Mouse (Mus musculus): ENCODE data around the gene Cops2.

The Cops2 gene

GRCm38 (mm10) chr2:125858521-125859280, at the start of gene Cops2, which contains the start of gene Galk2:
TSS of gene Cops2 (minus strand) at chr2:125859139.
TSS of gene Galk2 (plus strand) at chr2:125859109.
- in situ Hi-C loops (cut with MboI; ENCODE audit: low pct_unique_long_range_greater_than_20kb in 1 of 2, low sequenced_read_pairs in 2 of 2, unreplicated experiment in 1 of 2) = no loop called here

DNA sequence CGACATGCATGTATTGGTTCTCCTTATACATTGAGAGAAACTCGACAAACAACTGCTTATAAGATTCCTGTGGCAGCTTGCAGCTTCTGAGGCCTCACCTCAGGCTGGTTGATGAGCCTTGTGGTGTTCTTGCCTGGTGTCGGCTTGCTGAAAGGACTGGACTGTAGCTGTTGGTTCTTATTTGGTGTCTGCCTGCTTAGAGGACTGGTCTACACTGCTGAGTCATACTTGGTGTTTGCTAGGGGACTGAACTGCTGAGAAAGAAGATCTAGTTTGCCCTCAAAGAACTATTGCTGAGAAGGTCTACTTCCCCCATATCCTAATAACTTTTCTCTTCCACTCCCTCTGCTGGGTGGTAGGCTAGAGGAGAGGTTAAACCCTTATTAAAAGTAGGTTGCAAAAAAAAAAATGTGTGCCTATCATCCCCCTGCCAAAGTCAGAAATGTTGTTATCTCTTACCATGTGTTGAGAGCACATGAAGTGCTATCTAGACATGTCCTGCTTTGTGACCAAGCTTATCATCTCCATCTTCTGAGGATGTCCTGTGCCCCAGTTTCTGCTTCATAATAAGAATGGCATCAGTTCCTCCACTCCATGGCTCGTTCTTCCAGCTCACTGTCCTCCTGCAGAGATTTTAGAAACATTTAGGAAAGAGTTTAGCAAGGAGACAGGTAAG, 48.8 kb upstream of the Cops2 start:
- in situ Hi-C loops (cut with MboI; ENCODE audit: low pct_unique_long_range_greater_than_20kb in 1 of 2, low sequenced_read_pairs in 2 of 2, unreplicated experiment in 1 of 2) = no loop called here

DNA sequence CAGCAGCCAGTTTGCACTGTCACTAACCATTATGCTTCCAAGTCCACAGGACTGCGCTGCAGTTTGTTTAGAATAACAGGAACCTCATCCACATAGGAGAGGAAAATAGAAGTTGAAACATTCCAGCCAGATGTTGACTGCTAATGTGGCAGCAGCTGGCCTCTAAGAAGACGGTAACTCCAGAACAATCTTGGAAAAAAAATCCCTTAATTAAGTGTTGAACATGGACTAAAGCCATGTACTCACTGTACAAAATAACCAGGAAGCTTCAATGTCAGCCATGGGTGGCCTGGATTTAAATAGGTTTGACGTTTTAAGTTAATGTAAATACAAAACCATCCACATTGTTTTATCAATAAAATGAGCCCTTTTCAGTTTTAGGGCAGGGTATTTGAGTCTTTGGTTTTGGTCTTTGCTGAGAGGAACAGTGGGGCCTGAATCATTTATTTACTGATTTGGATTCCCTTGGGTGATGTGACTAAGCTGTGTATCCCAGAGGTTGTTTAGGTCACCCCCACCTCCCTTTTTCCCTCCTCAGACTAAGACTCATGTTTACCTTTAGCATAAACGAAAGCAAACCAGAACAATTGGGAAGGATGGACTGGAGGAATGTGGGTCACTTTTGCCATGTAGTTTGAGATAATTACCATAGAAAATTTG, 47.6 kb upstream of the Cops2 start:
- in situ Hi-C loops (cut with MboI; ENCODE audit: low pct_unique_long_range_greater_than_20kb in 1 of 2, low sequenced_read_pairs in 2 of 2, unreplicated experiment in 1 of 2) = no loop called here

- in situ Hi-C loops (cut with MboI; ENCODE audit: low pct_unique_long_range_greater_than_20kb in 1 of 2, low sequenced_read_pairs in 2 of 2, unreplicated experiment in 1 of 2) = no loop called here
Observed at GRCm38 (mm10) chr2:125901426-125901825, 42.5 kb upstream of the Cops2 start.

- in situ Hi-C loops (cut with MboI; ENCODE audit: low pct_unique_long_range_greater_than_20kb in 1 of 2, low sequenced_read_pairs in 2 of 2, unreplicated experiment in 1 of 2) = no loop called here
Observed at GRCm38 (mm10) chr2:125900797-125901410, 42.0 kb upstream of the Cops2 start.

DNA sequence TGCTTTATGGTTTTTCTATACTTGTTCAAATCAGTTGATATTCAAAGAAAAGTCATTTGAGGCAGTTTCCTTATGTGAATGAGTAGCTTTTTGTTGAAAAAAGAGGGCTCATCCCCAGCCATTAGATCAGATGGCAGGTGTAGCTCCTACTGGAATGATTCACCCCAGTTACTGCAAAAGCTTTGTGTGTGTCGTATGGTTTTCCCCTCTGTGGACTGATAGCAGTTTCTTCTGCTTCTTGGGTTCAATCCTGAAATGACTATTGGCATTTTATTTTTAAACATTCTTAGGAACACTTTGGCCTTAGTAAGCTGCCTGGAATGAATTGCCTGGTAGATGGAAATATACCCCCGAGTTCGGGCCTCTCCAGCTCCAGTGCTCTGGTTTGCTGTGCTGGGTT, 37.4 kb upstream of the Cops2 start:
- in situ Hi-C loops (cut with MboI; ENCODE audit: low pct_unique_long_range_greater_than_20kb in 1 of 2, low sequenced_read_pairs in 2 of 2, unreplicated experiment in 1 of 2) = no loop called here

- in situ Hi-C loops (cut with MboI; ENCODE audit: low pct_unique_long_range_greater_than_20kb in 1 of 2, low sequenced_read_pairs in 2 of 2, unreplicated experiment in 1 of 2) = no loop called here
Observed at GRCm38 (mm10) chr2:125895099-125895498, 36.2 kb upstream of the Cops2 start.

DNA sequence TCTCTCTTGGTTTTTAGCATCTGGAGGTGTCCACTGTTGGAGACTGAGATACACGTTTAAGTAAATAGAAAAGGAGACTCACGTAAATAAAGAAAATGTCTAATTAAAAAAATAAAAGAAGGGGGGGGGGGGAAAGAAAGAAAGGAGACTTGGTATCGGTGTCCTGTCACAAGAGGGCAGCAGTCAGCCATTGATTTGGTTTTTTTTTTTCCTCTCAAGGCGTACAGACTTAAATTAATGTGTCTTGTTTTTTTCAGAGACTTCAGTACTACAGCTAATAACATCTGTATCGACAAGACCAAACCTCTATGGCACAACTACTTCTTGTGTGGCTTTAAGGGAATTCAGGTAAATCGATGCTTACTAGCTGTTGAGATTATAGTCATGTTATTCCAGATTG, 34.2 kb upstream of the Cops2 start:
- in situ Hi-C loops (cut with MboI; ENCODE audit: low pct_unique_long_range_greater_than_20kb in 1 of 2, low sequenced_read_pairs in 2 of 2, unreplicated experiment in 1 of 2) = no loop called here

DNA sequence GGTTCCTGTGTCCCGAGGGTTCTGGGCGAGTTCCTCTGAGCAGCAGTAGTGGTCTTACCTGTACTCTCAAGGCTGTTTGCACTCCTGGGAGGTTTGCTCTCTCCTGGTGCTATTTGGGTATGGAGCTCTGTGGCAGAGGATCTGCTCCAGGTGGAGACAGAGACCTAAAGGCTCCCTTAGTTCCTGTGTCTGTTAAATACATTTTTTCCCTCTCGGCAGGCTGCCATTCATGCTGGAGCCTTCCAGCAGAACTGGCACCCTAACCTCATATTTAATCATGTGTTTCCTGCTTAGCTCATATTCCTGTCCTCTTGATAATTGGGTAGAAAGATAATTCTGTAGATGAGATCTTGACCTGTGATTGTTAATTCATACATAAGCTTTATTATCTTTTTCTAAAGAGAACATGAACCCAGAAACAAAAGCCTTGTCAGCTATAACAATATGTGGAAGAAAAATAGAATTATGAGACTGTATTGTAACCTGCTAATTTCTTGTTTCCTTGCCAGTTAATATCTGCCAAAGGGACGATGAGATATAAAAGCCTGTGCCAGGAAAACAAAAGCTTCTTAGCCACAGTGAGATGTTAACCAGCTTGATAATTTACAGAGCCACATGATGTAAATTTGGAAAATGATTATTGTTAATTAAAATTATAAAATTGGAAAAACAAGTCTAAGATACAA, 27.1 kb upstream of the Cops2 start:
- in situ Hi-C loops (cut with MboI; ENCODE audit: low pct_unique_long_range_greater_than_20kb in 1 of 2, low sequenced_read_pairs in 2 of 2, unreplicated experiment in 1 of 2) = no loop called here

DNA sequence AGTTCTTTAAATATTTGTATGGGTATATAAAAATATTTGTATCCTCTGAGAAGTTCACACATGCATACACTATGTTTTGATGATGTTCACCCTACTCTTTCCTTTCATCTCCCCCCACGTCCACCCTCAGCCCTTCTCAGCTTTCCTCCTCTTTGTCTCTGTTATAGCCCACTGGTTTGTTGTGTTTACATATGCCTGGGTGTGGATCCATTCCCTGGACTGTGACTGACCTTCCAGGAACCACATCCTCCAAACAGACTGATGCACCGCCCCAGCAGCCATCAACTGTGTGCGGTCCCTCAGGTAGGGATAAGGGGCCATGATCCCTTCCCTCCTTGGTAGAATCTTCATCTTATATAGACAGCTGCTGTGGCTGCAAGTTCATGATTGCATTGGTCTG, 11.2 kb upstream of the Cops2 start:
- in situ Hi-C loops (cut with MboI; ENCODE audit: low pct_unique_long_range_greater_than_20kb in 1 of 2, low sequenced_read_pairs in 2 of 2, unreplicated experiment in 1 of 2) = no loop called here

DNA sequence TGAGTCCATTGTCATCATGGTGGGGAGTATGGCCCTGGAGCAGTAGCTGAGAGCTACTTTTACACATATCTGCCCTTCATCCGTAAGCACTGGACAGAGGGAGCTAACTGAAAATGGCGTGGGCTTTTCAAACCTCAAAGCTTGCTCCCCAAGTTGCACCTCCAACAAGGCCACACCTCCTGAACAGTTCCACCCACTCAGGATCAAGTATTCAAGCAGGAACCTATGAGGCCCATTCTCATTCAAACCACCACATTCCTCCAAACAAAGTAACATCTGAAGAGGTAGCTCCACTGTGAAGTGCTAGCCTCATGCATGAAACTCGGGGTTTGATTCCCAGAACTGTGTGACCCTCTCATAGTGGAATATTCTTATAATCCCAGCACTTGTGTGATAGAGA, 9.4 kb upstream of the Cops2 start:
- in situ Hi-C loops (cut with MboI; ENCODE audit: low pct_unique_long_range_greater_than_20kb in 1 of 2, low sequenced_read_pairs in 2 of 2, unreplicated experiment in 1 of 2) = no loop called here

DNA sequence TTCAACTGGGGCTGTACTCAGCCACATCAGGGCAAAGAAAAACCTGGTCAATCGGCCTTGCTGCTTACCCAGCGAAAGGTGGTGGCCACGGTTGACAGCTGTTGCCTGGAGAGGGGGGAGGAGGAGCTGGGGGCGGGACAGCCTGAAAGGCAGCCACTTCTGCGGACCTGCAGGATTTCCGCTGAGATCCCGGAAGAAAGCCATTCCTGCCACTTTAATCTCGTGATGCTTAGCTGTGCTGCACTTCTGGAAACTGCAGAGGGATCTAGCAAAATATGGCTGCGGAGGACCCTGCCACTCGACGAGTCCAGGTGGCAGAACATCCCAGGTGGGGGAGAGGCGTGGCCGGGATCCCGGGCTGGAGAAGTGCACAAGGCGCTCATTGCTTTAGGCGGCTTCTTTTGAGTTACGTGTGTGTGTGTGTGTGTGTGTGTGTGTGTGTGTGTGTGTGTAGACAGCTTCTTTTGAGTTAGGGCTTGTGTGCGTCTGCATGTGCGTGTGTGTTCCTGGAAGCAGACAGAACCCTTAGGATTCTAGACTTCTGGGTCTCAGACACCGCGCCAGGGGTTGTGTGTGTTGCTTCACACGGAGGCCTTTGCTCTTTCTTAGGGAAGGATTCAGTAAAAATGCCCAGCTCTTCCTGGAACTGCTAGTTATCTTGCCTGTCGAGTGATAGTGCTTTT, 7.3 kb upstream of the Cops2 start:
- in situ Hi-C loops (cut with MboI; ENCODE audit: low pct_unique_long_range_greater_than_20kb in 1 of 2, low sequenced_read_pairs in 2 of 2, unreplicated experiment in 1 of 2) = no loop called here

GRCm38 (mm10) chr2:125865585-125865984, 6.6 kb upstream of the Cops2 start:
- in situ Hi-C loops (cut with MboI; ENCODE audit: low pct_unique_long_range_greater_than_20kb in 1 of 2, low sequenced_read_pairs in 2 of 2, unreplicated experiment in 1 of 2) = no loop called here

- in situ Hi-C loops (cut with MboI; ENCODE audit: low pct_unique_long_range_greater_than_20kb in 1 of 2, low sequenced_read_pairs in 2 of 2, unreplicated experiment in 1 of 2) = no loop called here
Observed at GRCm38 (mm10) chr2:125864551-125864950, 5.6 kb upstream of the Cops2 start.

GRCm38 (mm10) chr2:125863799-125864198, 4.9 kb upstream of the Cops2 start:
- in situ Hi-C loops (cut with MboI; ENCODE audit: low pct_unique_long_range_greater_than_20kb in 1 of 2, low sequenced_read_pairs in 2 of 2, unreplicated experiment in 1 of 2) = no loop called here

- in situ Hi-C loops (cut with MboI; ENCODE audit: low pct_unique_long_range_greater_than_20kb in 1 of 2, low sequenced_read_pairs in 2 of 2, unreplicated experiment in 1 of 2) = no loop called here
Observed at GRCm38 (mm10) chr2:125857707-125858106, 1.2 kb downstream of the Cops2 start.

DNA sequence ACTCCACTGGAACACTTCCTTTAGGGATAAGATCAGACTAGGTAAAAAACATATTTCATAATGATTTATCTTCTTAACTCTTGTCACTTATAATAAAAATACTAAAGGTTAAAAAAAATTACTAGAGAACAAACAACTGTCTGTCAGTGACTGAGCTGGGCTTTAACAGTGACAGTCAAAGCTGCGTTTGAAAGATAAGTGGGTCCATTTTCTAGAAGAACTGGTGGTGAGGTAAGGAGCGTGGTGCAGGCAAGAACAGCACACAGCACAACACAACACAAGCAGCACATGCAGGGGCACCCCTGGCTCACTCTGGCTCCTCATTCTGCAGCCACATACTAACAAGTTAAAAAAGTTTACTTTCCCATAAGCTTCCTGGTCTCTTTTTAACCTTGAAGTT, 7.7 kb downstream of the Cops2 start:
- in situ Hi-C loops (cut with MboI; ENCODE audit: low pct_unique_long_range_greater_than_20kb in 1 of 2, low sequenced_read_pairs in 2 of 2, unreplicated experiment in 1 of 2) = no loop called here

GRCm38 (mm10) chr2:125838708-125839284, 20.1 kb downstream of the Cops2 start:
- in situ Hi-C loops (cut with MboI; ENCODE audit: low pct_unique_long_range_greater_than_20kb in 1 of 2, low sequenced_read_pairs in 2 of 2, unreplicated experiment in 1 of 2) = no loop called here

All from mouse embryonic stem cell (cell line).